Mouse (Mus musculus): ENCODE measurements around the gene Bcam. TPM values are rescaled to one million over a fixed set of nuclear protein-coding genes. Genes with fewer than 3 reads are reported as not detected.

Bcam gene
- polyA plus RNA-seq, 1 experiment from 2014 or later = 214 TPM

DNA sequence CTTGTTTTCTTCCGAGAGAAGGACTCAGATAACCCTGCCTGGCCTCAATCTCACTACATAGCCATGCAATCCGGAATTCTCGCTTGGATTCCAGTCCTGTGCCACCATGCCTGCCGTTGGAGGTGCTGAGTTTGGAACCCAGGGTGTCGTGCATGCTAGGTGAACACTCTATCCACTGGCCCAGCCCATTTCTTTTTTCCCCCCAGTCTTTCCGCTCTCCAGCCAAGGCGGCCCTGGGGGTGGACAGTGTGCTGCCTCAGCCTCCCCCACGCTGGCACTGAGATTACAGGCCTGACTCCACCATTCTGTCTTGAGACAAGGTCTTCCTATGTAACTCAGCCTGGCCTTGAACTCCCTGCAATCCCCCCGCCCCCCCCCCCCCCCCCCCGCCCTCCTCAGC is 24.8 kb downstream of the Bcam start:
- WGBS = 54% methylated on average over 9 of the region's 10 CpGs
- no peak overlapping the region for H3K9ac ChIP-seq (ENCODE audit: low read depth, low read length)
- H3K36me3 ChIP-seq (ENCODE audit: control insufficient read depth, insufficient read depth, low read length) = peaks cover 14% of the 10 kb centered on the region
- H3K9me3 ChIP-seq (ENCODE audit: control insufficient read depth, low read length) = no peaks in the 10 kb centered on the region
- no peaks in the 10 kb centered on the region for H3K27me3 ChIP-seq (ENCODE audit: control insufficient read depth, insufficient read depth, low read length)
- H3K4me2 ChIP-seq (replicated peaks; ENCODE audit: low read depth, low read length) = no peak overlapping the region
- peak overlapping the region; percentile 69; the same call in 1 of the 2 replicates for H3K27ac ChIP-seq (ENCODE audit: low read depth, low read length)
- H3K4me3 ChIP-seq (ENCODE audit: low read length) = no peak overlapping the region
- peaks cover 68% of the 10 kb centered on the region for H3K4me1 ChIP-seq (ENCODE audit: control insufficient read depth, insufficient read depth, low read length)
- no peak for ATAC-seq (ENCODE audit: low FRiP score, low TSS enrichment)

DNA sequence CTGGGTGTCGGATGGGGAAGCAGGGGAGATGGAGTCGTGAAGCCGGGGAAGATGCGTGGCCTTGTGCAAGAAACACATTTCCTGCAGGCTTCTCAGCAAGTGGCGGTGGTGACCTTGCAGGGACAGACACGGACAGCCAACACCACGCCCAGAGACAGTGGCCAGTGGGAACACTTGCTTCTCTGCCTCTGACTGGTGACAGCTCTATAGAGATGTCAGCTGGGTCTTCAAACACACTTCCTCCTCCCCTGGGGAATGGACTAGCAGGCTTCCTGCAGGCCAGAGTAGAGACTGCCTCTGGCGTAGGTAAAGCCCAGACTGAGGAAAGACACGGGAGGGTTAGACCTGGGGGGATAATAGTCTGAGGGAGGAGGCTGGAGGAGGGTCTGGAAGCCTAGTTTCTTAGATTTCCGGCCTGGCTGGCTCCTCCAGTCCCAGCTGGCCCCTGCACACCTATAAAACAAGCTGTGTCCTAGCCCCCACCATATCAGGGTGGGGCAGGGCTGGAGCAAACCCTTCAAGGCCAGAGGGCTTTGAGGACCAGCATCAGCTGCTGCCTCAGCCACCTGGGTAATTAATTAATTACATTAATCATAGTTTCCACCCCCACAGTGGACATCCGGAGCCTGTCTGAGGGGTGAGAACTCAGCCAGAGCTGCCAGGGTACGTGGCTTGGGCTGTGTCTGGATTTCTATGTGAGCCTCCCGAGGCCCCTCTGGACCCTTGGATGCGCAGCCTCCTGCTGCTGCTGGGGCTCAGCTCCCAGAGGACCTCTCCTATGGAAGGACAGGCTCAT is 26.0 kb downstream of the Bcam start:
- no peaks in the 10 kb centered on the region for H3K27me3 ChIP-seq (ENCODE audit: control insufficient read depth, insufficient read depth, low read length)
- peak overlapping the region; percentile 6 for H3K4me2 ChIP-seq (replicated peaks; ENCODE audit: low read depth, low read length)
- peaks cover 20% of the 10 kb centered on the region for H3K36me3 ChIP-seq (ENCODE audit: control insufficient read depth, insufficient read depth, low read length)

DNA sequence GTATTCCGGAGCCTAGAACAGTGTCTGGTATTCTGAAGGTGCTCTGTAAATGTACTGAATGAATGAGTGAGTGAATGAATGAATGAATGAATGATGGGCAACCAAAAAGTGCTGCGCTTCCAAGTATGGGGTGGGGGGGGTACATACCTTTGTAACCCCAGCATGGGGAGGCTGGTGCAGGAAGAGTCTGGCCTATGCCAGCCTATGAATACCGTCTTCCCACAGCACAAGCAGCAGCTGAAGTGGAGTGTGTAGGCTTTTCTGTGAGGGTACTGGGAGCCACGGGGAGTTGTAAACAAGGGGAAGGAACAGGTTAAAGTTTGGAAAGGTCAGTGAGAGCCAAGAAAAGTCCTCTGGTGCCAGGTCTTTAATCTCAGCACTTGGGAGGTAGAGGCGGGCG is 27.0 kb downstream of the Bcam start:
- WGBS = 84% methylated on average over 6 of the region's 6 CpGs
- no peak for ATAC-seq (ENCODE audit: low FRiP score, low TSS enrichment)

More for the DNA sequence above, 26.0 kb downstream of the Bcam start:
- Histone ChIP-seq H3K9me3 (ENCODE audit: control insufficient read depth, low read length) (0 out of 2 replicates have a peak, but pooled peaks cover 3% of the 10 kb centered on the region), H3K9ac (ENCODE audit: low read depth, low read length) (peak overlapping the region; percentile 25; the same call in 1 of the 2 replicates), H3K27ac (ENCODE audit: low read depth, low read length) (peak overlapping the region; percentile 69; the same call in 1 of the 2 replicates), H3K4me3 (ENCODE audit: low read length) (no peak overlapping the region), H3K4me1 (ENCODE audit: control insufficient read depth, insufficient read depth, low read length) (peaks cover 67% of the 10 kb centered on the region)
- 38% methylated on average over 14 of the region's 14 CpGs for WGBS
- ATAC-seq (ENCODE audit: low FRiP score, low TSS enrichment) = no peak

DNA sequence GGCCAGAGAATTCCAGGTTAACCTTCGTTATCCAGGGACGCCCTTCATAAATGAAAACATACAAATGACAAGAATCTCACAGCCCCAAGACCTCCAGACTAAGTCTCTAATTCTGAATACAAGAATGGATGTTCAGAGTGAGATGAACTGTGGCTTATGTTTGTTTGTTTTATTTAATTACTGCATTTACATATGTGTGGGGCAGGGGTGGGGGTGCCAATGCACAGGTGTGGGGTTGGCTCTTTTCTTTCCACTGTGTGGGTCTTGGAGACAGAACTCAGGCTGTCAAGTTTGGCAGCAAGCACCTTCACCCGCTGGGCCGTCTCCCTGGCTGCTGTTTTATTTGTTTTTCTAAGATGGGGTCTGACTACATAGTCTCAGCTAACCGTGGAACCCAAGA is 28.3 kb downstream of the Bcam start:
- H3K4me2 ChIP-seq (replicated peaks; ENCODE audit: low read depth, low read length) = no peak overlapping the region
- H3K27me3 ChIP-seq (ENCODE audit: control insufficient read depth, insufficient read depth, low read length) = no peaks in the 10 kb centered on the region
- peaks cover 61% of the 10 kb centered on the region for H3K4me1 ChIP-seq (ENCODE audit: control insufficient read depth, insufficient read depth, low read length)
- WGBS = 30% methylated on average over 5 of the region's 5 CpGs
- no peak for ATAC-seq (ENCODE audit: low FRiP score, low TSS enrichment)
- 0 out of 2 replicates have a peak, but pooled peaks cover 3% of the 10 kb centered on the region for H3K9me3 ChIP-seq (ENCODE audit: control insufficient read depth, low read length)
- H3K36me3 ChIP-seq (ENCODE audit: control insufficient read depth, insufficient read depth, low read length) = peaks cover 35% of the 10 kb centered on the region
- no peak overlapping the region for H3K4me3 ChIP-seq (ENCODE audit: low read length)
- H3K27ac ChIP-seq (ENCODE audit: low read depth, low read length) = peak overlapping the region; percentile 62; the same call in 1 of the 2 replicates
- no peak overlapping the region for H3K9ac ChIP-seq (ENCODE audit: low read depth, low read length)

More for the DNA sequence above, 27.0 kb downstream of the Bcam start:
- 0 out of 2 replicates have a peak, but pooled peaks cover 3% of the 10 kb centered on the region for H3K9me3 ChIP-seq (ENCODE audit: control insufficient read depth, low read length)
- H3K4me1 ChIP-seq (ENCODE audit: control insufficient read depth, insufficient read depth, low read length) = peaks cover 67% of the 10 kb centered on the region
- H3K27ac ChIP-seq (ENCODE audit: low read depth, low read length) = no peak overlapping the region
- no peak overlapping the region for H3K4me2 ChIP-seq (replicated peaks; ENCODE audit: low read depth, low read length)
- no peaks in the 10 kb centered on the region for H3K27me3 ChIP-seq (ENCODE audit: control insufficient read depth, insufficient read depth, low read length)
- no peak overlapping the region for H3K9ac ChIP-seq (ENCODE audit: low read depth, low read length)
- no peak overlapping the region for H3K4me3 ChIP-seq (ENCODE audit: low read length)
- peaks cover 25% of the 10 kb centered on the region for H3K36me3 ChIP-seq (ENCODE audit: control insufficient read depth, insufficient read depth, low read length)

DNA sequence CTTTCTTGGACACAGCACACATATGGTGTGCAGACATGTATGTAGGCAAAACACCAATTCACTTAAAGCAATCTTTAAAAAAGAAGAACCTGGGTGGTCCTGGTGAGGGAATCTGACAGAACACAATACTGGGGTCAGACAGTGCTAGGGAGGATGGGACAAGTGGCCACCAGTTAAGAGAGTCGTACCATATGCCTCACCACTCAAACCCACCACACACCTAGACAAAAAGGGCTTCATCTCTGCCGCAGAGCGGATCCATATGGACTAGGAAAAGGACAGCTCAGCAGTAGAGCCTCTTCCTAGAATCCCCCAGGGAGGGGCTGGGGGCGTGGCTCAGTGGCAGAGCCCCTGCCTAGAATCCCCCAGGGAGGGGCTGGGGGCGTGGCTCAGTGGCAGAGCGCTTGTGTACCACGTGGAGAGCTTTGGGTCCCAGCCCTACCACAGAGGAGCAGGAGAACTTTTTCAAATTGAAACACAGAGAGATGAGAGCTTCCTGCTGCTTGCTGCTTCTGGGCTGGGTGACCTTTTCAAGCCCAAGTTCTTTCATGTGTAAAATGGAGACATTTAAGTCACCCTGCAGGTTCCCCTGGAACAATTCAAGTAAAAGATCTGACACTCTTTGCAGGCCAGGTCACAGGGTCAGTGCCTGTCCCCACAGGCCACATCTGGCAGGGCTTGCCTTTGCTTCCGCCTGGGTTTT is 29.3 kb downstream of the Bcam start:
- Histone ChIP-seq H3K4me1 (ENCODE audit: control insufficient read depth, insufficient read depth, low read length) (peaks cover 51% of the 10 kb centered on the region), H3K27me3 (ENCODE audit: control insufficient read depth, insufficient read depth, low read length) (no peaks in the 10 kb centered on the region), H3K9ac (ENCODE audit: low read depth, low read length) (no peak overlapping the region), H3K27ac (ENCODE audit: low read depth, low read length) (peak overlapping the region; percentile 62; the same call in 1 of the 2 replicates), H3K4me2 (replicated peaks; ENCODE audit: low read depth, low read length) (no peak overlapping the region), H3K4me3 (ENCODE audit: low read length) (no peak overlapping the region), H3K9me3 (ENCODE audit: control insufficient read depth, low read length) (0 out of 2 replicates have a peak, but pooled peaks cover 3% of the 10 kb centered on the region), H3K36me3 (ENCODE audit: control insufficient read depth, insufficient read depth, low read length) (peaks cover 45% of the 10 kb centered on the region)
- WGBS = 11% methylated on average over 8 of the region's 8 CpGs
- peak; percentile 69 for ATAC-seq (ENCODE audit: low FRiP score, low TSS enrichment)

DNA sequence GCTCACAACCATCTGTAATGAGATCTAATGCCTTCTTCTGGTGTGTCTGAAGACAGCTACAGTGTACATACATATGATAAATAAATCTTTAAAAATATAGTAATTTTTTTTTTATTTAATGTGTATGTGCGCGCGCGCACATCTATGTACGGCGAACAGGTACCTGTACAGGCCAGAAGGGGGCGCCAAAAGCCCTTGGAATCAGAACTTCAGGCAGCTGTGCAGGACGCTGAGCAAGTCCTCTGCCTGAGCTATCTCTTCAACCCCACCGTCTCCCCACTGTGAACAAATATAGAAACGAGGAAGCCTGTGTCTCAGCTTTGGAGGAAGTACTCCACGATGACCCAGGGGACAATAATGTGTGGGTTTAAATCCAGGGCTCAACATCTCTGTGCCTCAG is 30.5 kb downstream of the Bcam start:
- no peak overlapping the region for H3K27ac ChIP-seq (ENCODE audit: low read depth, low read length)

DNA sequence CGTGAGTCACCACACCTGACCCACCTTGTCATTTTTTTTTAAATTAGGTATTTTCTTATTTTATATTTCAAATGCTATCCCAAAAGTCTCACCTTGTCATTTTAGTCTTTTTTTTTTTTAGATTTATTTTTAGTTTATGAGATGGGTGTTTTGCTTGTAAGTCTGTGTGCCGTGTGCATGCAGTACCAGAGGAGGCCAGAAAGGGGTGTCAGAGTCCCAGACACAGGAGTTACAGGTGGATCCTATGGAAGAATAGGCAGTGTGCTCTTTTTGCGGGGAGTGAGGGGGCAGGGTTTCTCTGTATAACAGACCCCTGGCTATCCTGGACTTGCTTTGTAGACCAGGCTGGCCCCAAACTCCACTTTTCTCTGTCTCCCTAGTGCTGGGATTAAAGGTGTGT is 32.0 kb downstream of the Bcam start:
- ATAC-seq (ENCODE audit: low FRiP score, low TSS enrichment) = no peak
- H3K4me2 ChIP-seq (replicated peaks; ENCODE audit: low read depth, low read length) = no peak overlapping the region
- H3K9ac ChIP-seq (ENCODE audit: low read depth, low read length) = no peak overlapping the region
- H3K27ac ChIP-seq (ENCODE audit: low read depth, low read length) = no peak overlapping the region
- peaks cover 60% of the 10 kb centered on the region for H3K36me3 ChIP-seq (ENCODE audit: control insufficient read depth, insufficient read depth, low read length)
- peaks cover 26% of the 10 kb centered on the region for H3K4me1 ChIP-seq (ENCODE audit: control insufficient read depth, insufficient read depth, low read length)
- WGBS = 87% methylated on average over 3 of the region's 3 CpGs
- 0 out of 2 replicates have a peak, but pooled peaks cover 3% of the 10 kb centered on the region for H3K9me3 ChIP-seq (ENCODE audit: control insufficient read depth, low read length)
- no peaks in the 10 kb centered on the region for H3K27me3 ChIP-seq (ENCODE audit: control insufficient read depth, insufficient read depth, low read length)
- H3K4me3 ChIP-seq (ENCODE audit: low read length) = no peak overlapping the region

More for the DNA sequence above, 30.5 kb downstream of the Bcam start:
- no peak for ATAC-seq (ENCODE audit: low FRiP score, low TSS enrichment)
- peaks cover 53% of the 10 kb centered on the region for H3K36me3 ChIP-seq (ENCODE audit: control insufficient read depth, insufficient read depth, low read length)
- H3K27me3 ChIP-seq (ENCODE audit: control insufficient read depth, insufficient read depth, low read length) = no peaks in the 10 kb centered on the region
- no peak overlapping the region for H3K9ac ChIP-seq (ENCODE audit: low read depth, low read length)
- H3K4me1 ChIP-seq (ENCODE audit: control insufficient read depth, insufficient read depth, low read length) = peaks cover 40% of the 10 kb centered on the region
- no peak overlapping the region for H3K4me3 ChIP-seq (ENCODE audit: low read length)
- 89% methylated on average over 11 of the region's 11 CpGs for WGBS
- H3K4me2 ChIP-seq (replicated peaks; ENCODE audit: low read depth, low read length) = no peak overlapping the region
- H3K9me3 ChIP-seq (ENCODE audit: control insufficient read depth, low read length) = 0 out of 2 replicates have a peak, but pooled peaks cover 3% of the 10 kb centered on the region

DNA sequence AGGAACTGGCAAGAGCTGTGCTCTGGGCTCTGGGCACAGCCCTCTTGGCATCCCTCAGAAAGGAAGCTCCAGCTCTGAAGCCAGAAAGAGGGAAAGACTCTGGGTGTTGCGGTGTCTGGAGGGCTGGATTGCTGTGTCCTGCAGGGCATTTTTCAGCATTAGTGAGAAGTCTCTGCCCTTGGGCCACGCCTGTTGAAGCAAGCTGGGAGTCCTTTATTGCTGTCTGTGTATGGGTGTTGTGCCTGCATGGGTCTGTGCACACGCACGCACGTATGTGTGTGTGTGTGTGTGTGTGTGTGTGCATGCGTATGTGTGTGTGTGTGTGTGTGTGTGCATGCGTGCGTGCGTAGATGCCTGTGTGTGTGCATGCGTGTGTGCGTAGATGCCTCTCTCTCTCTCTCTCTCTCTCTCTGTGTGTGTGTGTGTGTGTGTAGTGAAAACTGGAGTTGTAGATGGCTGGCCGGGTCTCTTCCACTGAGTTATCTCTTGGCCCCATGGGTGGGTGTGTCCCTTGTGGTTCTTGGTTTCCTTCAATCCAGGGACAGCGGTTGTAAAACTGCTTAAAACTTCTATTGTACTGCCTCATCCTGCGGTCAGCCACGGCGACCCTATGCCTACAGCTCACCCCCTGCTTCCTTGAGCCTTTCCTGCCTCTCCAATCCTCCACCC is 34.3 kb downstream of the Bcam start:
- Histone ChIP-seq H3K27ac (ENCODE audit: low read depth, low read length) (no peak overlapping the region; the same call in 1 of the 2 replicates), H3K4me2 (replicated peaks; ENCODE audit: low read depth, low read length) (no peak overlapping the region), H3K27me3 (ENCODE audit: control insufficient read depth, insufficient read depth, low read length) (no peaks in the 10 kb centered on the region), H3K4me3 (ENCODE audit: low read length) (no peak overlapping the region), H3K9ac (ENCODE audit: low read depth, low read length) (no peak overlapping the region), H3K4me1 (ENCODE audit: control insufficient read depth, insufficient read depth, low read length) (peaks cover 8% of the 10 kb centered on the region), H3K36me3 (ENCODE audit: control insufficient read depth, insufficient read depth, low read length) (peaks cover 73% of the 10 kb centered on the region), H3K9me3 (ENCODE audit: control insufficient read depth, low read length) (0 out of 2 replicates have a peak, but pooled peaks cover 3% of the 10 kb centered on the region)
- WGBS = 82% methylated on average over 16 of the region's 16 CpGs
- ATAC-seq (ENCODE audit: low FRiP score, low TSS enrichment) = no peak

Measured in kidney, embryonic 14.5 days (tissue).